Mouse (Mus musculus) heart, postnatal 0 days (tissue): ENCODE data around the gene Sh2b2. TPM values are rescaled to one million over a fixed set of nuclear protein-coding genes. Genes with fewer than 3 reads are reported as not detected.

Experiments
- ATAC-seq: fragments of 200-750 bp; cut with Nextera tagmentation; 2 replicates; pipeline ENCODE4 v1.8.0; 2017; ENCODE audit warnings: low read depth, moderate number of reproducible peaks, moderate library complexity; ENCODE audit not compliant: insufficient read depth
- DNase-seq: peaks from one replicate; pipeline ENCODE4 v3.0.0-alpha.2; 2016; ENCODE audit warnings: low spot score
- H3K27ac ChIP-seq: fragments of 300-500 bp; sonication (generic); 2 replicates; pipeline ENCODE4 v1.5.1; 2014; ENCODE audit warnings: low read depth, mild to moderate bottlenecking
- H3K27me3 ChIP-seq: fragments of 300-500 bp; sonication (generic); 2 replicates; pipeline ENCODE4 v1.6.1; 2014; ENCODE audit warnings: low read length, mixed read lengths; ENCODE audit not compliant: control insufficient read depth, insufficient read depth
- H3K36me3 ChIP-seq: fragments of 300-500 bp; sonication (generic); replicated peaks from 2 replicates; pipeline ENCODE4 v1.6.1; 2014; ENCODE audit warnings: low read length, mixed read lengths; ENCODE audit not compliant: control insufficient read depth, insufficient read depth
- H3K4me1 ChIP-seq: fragments of 300-500 bp; sonication (generic); 2 replicates; pipeline ENCODE4 v1.6.1; 2014; ENCODE audit warnings: antibody characterized with exemption; ENCODE audit not compliant: control insufficient read depth, insufficient read depth
- H3K4me2 ChIP-seq: fragments of 300-500 bp; sonication (generic); 2 replicates; pipeline ENCODE4 v1.6.1; 2014; ENCODE audit warnings: low read depth, mild to moderate bottlenecking, low read length, moderate library complexity
- H3K4me3 ChIP-seq: fragments of 300-500 bp; sonication (generic); 2 replicates; pipeline ENCODE4 v1.5.1; 2014; ENCODE audit warnings: low read depth, low read length
- H3K9ac ChIP-seq: fragments of 300-500 bp; sonication (generic); replicated peaks from 2 replicates; pipeline ENCODE4 v1.6.1; 2014; ENCODE audit warnings: low read depth, low read length, mixed read lengths
- H3K9me3 ChIP-seq: fragments of 300-500 bp; sonication (generic); replicated peaks from 2 replicates; pipeline ENCODE4 v1.6.1; 2016; ENCODE audit warnings: low read length; ENCODE audit not compliant: control insufficient read depth
- CTCF ChIP-seq: IDR thresholded peaks from 2 replicates; pipeline ENCODE4 v1.5.1; 2016; ENCODE audit warnings: antibody characterized with exemption, control low read depth, low read depth
- EP300 ChIP-seq: IDR thresholded peaks from 2 replicates; pipeline ENCODE4 v1.6.1; 2016; ENCODE audit warnings: antibody characterized with exemption, low read depth
- WGBS: fragments of 180-500 bp; shearing (Covaris S2); extraction: QIAGEN DNeasy Blood & Tissue Kit; methylation state at CpG from one replicate; pipeline ENCODE4 v1.1.7; 2014; 5-methylcytosine and 5-hydroxymethylcytosine counted together
- polyA plus RNA-seq: library from polyadenylated mRNA; unstranded; fragments of >200 nt; fragmentation: Nextera tagmentation; extraction: Ambion mirVana; gene quantifications from 2 replicates; pipeline ENCODE4 v1.2.1, GENCODE M21; 2015
- total RNA-seq: library from RNA; depleted of rRNA; stranded (reverse); fragments of >200 nt; gene quantifications from 2 replicates; pipeline ENCODE4 v1.2.3, GENCODE M21; 2014; ENCODE audit warnings: low replicate concordance

Sh2b2 gene
- total and polyA plus RNA-seq, 2 experiments from 2014 or later = 0.41 to 2.0 TPM

GRCm38 (mm10) chr5:136218585-136218984, 27.8 kb downstream of the Sh2b2 start:
- no peaks in the 10 kb centered on the region for H3K27me3 ChIP-seq
- no peak overlapping the region for H3K27ac ChIP-seq
- no peak overlapping the region for H3K4me2 ChIP-seq
- H3K4me3 ChIP-seq = no peak overlapping the region
- no peaks in the 10 kb centered on the region for H3K36me3 ChIP-seq
- 72% methylated on average over 12 of the region's 12 CpGs for WGBS
- no peaks in the 10 kb centered on the region for H3K4me1 ChIP-seq
- no peak for DNase-seq
- no peak for ATAC-seq
- H3K9ac ChIP-seq = no peak overlapping the region
- H3K9me3 ChIP-seq = no peaks in the 10 kb centered on the region
- TF ChIP-seq CTCF (no peak), EP300 (no peak)

GRCm38 (mm10) chr5:136217932-136218381, 28.4 kb downstream of the Sh2b2 start:
- no peak overlapping the region for H3K4me3 ChIP-seq
- H3K4me1 ChIP-seq = no peaks in the 10 kb centered on the region
- H3K36me3 ChIP-seq = no peaks in the 10 kb centered on the region
- no peak for DNase-seq
- H3K27me3 ChIP-seq = no peaks in the 10 kb centered on the region
- TF ChIP-seq CTCF (no peak), EP300 (no peak)
- no peak overlapping the region for H3K9ac ChIP-seq
- H3K9me3 ChIP-seq = no peaks in the 10 kb centered on the region
- 56% methylated on average over 4 of the region's 4 CpGs for WGBS
- ATAC-seq = no peak
- H3K27ac ChIP-seq = no peak overlapping the region
- H3K4me2 ChIP-seq = no peak overlapping the region

GRCm38 (mm10) chr5:136217004-136217665, 29.2 kb downstream of the Sh2b2 start:
- H3K27me3 ChIP-seq = no peaks in the 10 kb centered on the region
- DNase-seq = no peak

GRCm38 (mm10) chr5:136215958-136216357, 30.4 kb downstream of the Sh2b2 start:
- 54% methylated on average over 5 of the region's 5 CpGs for WGBS
- no peaks in the 10 kb centered on the region for H3K9me3 ChIP-seq
- DNase-seq (no peak), ATAC-seq (no peak)
- H3K4me2 ChIP-seq = no peak overlapping the region
- H3K27ac ChIP-seq = no peak overlapping the region
- no peaks in the 10 kb centered on the region for H3K27me3 ChIP-seq
- no peaks in the 10 kb centered on the region for H3K4me1 ChIP-seq
- no peaks in the 10 kb centered on the region for H3K36me3 ChIP-seq
- TF ChIP-seq EP300 (no peak), CTCF (no peak)
- H3K4me3 ChIP-seq = no peak overlapping the region
- no peak overlapping the region for H3K9ac ChIP-seq

More at GRCm38 (mm10) chr5:136217004-136217665, 29.2 kb downstream of the Sh2b2 start:
- H3K4me2 ChIP-seq = no peak overlapping the region
- H3K4me1 ChIP-seq = no peaks in the 10 kb centered on the region
- no peak overlapping the region for H3K9ac ChIP-seq
- no peak overlapping the region for H3K4me3 ChIP-seq
- H3K36me3 ChIP-seq = no peaks in the 10 kb centered on the region
- no peak for TF ChIP-seq EP300
- TF ChIP-seq CTCF = no peak
- WGBS = 78% methylated on average over 18 of the region's 18 CpGs
- ATAC-seq = no peak
- H3K9me3 ChIP-seq = no peaks in the 10 kb centered on the region
- no peak overlapping the region for H3K27ac ChIP-seq

- H3K27me3 ChIP-seq = no peaks in the 10 kb centered on the region
- H3K4me1 ChIP-seq = no peaks in the 10 kb centered on the region
- H3K9ac ChIP-seq = no peak overlapping the region
- H3K9me3 ChIP-seq = no peaks in the 10 kb centered on the region
- ATAC-seq = no peak
- WGBS = 88% methylated on average over 3 of the region's 3 CpGs
- H3K4me3 ChIP-seq = no peak overlapping the region
- H3K36me3 ChIP-seq = no peaks in the 10 kb centered on the region
- no peak overlapping the region for H3K27ac ChIP-seq
- DNase-seq = no peak
- no peak overlapping the region for H3K4me2 ChIP-seq
- no peak for TF ChIP-seq CTCF
- no peak for TF ChIP-seq EP300
Measured at GRCm38 (mm10) chr5:136215211-136215610, 31.1 kb downstream of the Sh2b2 start.

GRCm38 (mm10) chr5:136213716-136214115, 32.6 kb downstream of the Sh2b2 start:
- Histone ChIP-seq H3K4me3 (no peak overlapping the region), H3K4me1 (no peaks in the 10 kb centered on the region), H3K27me3 (no peaks in the 10 kb centered on the region), H3K27ac (no peak overlapping the region), H3K9me3 (no peaks in the 10 kb centered on the region), H3K4me2 (no peak overlapping the region), H3K36me3 (no peaks in the 10 kb centered on the region), H3K9ac (no peak overlapping the region)
- WGBS = 68% methylated on average over 5 of the region's 5 CpGs
- ATAC-seq = no peak
- no peak for TF ChIP-seq CTCF
- TF ChIP-seq EP300 = no peak
- no peak for DNase-seq
